Mouse (Mus musculus) left cerebral cortex, postnatal 25 days (tissue): ENCODE data around the gene Gm37240. TPM values are rescaled to one million over a fixed set of nuclear protein-coding genes. Genes with fewer than 3 reads are reported as not detected.

ENCODE experiments used
- DNase-seq, 2 experiments: peaks; one replicate each; pipeline ENCODE4 v3.0.0; 2022; ENCODE audit warnings: low spot score in 2 of 2, mixed read lengths in 1 of 2
- intact Hi-C: fragments of 180-260 bp; cut with DNase I; formaldehyde crosslinking; loops from one replicate; pipeline ENCODE4 v1.15.1; 2025
- total RNA-seq, 2 experiments: library from RNA; stranded (reverse); gene quantifications; 2 replicates each; pipeline ENCODE4 v1.2.3; 2021

The Gm37240 gene
- total RNA-seq, 2 experiments from 2014 or later: 0.69 to 2.2 TPM

- peak; percentile 63 to 94 for DNase-seq
- intact Hi-C loops: loop anchor here (1.0 to 10.0 kb wide), 5 partner anchors 25 to 645 kb away; partner anchors contain the start of gene Gatb
Measured at GRCm38 (mm10) chr3:85020137-85020536, 867.2 kb downstream of the Gm37240 start.

- DNase-seq: peak; percentile 76 to 93
- intact Hi-C loops: loop anchor here (1.0 kb wide), 1 partner anchor 30 kb away; no protein-coding TSS in a partner anchor
Measured at GRCm38 (mm10) chr3:85015667-85016066, 871.7 kb downstream of the Gm37240 start.

GRCm38 (mm10) chr3:85012889-85013288 lies 874.4 kb downstream of the Gm37240 start:
- intact Hi-C loops: no loop called here
- no peak for DNase-seq

DNA sequence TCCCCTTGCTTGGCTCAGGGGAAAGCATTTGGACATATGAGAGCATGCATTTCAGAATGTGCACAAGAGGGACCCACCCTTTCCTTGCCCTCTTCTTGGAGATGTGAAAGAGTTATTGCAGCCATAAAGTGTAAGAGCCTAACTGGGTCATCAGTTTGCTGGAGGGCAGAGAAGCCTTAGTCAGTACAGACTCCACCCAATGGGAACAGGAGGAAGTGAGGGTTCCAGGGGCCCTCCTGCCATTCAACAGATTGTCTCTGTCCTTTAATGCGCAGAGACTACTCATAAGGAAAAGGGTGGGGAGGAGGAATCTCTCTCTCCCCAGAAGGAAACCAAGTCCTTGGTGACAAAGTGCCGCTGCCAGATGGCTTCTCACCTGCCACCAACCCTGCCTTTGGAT lies 882.1 kb downstream of the Gm37240 start:
- no peak for DNase-seq
- intact Hi-C loops: no loop called here

DNA sequence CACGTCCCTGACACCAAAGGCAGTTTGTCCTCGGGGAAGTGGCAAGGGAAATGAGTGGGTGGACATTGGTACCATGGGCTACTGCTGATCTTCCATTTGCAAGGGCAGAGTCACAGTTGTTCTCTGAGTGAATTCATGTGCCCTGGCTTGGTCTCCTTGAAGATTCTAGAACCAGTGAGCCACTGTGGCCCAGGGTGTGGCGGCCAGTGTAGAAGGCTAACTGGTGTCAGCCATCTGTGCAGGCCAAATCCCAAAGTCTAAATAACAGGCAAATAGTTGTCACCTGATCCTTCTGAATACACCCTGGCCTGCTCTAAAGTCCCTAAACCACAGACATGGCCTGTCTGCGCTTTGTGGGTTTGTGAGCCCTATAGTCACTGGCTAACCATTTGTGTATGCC lies 898.4 kb downstream of the Gm37240 start:
- intact Hi-C loops: loop anchor here (10.0 kb wide), 1 partner anchor 326 kb away; no protein-coding TSS in a partner anchor
- no peak for DNase-seq

DNA sequence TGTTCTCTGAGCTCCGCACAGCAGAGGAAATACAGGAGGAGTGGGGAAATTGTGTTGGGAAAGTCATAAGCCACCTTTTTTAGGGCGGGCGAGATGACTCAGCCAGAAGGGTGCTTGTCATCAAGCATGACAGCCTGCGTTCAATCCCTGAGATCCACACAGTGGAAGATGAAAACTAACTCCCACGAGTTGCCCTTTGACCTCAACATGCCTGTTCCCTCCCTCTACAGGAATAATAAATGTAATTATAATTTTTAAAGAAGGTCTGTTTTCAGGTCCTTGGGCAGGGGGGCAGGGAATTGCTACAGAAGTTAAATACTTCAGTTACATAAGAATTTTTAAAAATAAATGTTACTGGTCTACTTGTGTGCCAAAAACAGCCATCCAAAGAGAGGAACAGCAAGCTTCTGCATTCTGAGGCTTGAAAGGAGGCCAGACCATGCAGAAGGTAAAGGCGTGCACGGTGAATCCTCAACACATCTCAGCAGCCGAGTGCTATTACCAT lies 902.1 kb downstream of the Gm37240 start:
- intact Hi-C loops: loop anchor here (1.0 to 10.0 kb wide), 5 partner anchors 30 to 330 kb away; no protein-coding TSS in a partner anchor
- DNase-seq: peak; percentile 78 to 95

- intact Hi-C loops: loop anchor here (5.0 to 10.0 kb wide), 2 partner anchors 205 to 332 kb away; no protein-coding TSS in a partner anchor
- DNase-seq: no peak
Measured at GRCm38 (mm10) chr3:84982688-84983087, 904.6 kb downstream of the Gm37240 start.

GRCm38 (mm10) chr3:84980158-84980557 lies 907.2 kb downstream of the Gm37240 start:
- no peak for DNase-seq
- intact Hi-C loops: loop anchor here (5.0 to 10.0 kb wide), 2 partner anchors 207 to 335 kb away; no protein-coding TSS in a partner anchor

- intact Hi-C loops: no loop called here
- no peak for DNase-seq
Measured at GRCm38 (mm10) chr3:84978676-84979075, 908.6 kb downstream of the Gm37240 start.

- DNase-seq: peak in 1 of 2 experiments; percentile 14
- intact Hi-C loops: no loop called here
Measured at GRCm38 (mm10) chr3:84974193-84974592, 913.1 kb downstream of the Gm37240 start.

GRCm38 (mm10) chr3:84972881-84973280 lies 914.4 kb downstream of the Gm37240 start:
- intact Hi-C loops: no loop called here
- DNase-seq: peak in 1 of 2 experiments; percentile 19

DNA sequence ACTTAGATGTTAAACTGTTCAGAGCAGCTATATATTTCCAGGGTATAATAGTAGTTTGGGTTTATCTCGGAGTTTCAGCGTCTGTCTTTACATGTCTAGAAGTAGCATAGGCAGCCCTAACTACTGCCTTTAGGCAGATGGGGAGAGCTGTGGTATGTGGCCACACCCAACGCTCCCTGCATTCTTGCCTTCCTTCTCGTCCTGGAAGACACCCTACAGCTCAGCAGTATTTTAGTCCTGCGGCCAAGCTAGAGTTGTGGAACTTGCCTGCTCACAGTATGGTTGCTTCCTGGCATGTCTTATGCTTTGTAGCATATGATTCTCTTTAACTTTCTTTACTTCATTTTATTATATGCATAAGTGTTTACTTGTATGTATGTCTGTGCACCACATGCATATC lies 915.8 kb downstream of the Gm37240 start:
- intact Hi-C loops: no loop called here
- DNase-seq: no peak

DNA sequence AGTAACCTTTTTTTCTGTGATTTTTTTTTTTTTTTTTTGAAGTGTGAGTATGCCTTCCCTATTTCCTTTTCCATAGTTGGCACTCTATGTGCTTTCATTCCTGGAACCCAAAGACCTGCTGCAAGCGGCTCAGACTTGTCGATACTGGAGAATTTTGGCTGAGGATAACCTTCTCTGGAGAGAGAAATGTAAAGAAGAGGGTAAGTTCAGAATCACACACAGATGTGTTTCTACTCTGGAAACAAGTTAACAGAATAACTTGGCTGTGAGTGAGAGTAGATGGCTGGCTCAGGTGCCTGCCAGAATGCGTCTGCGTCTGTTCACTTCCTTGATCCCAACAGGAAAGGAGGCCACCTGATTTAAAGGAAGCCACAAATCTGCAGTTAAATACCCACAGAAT lies 920.0 kb downstream of the Gm37240 start:
- intact Hi-C loops: no loop called here
- DNase-seq: peak in 1 of 2 experiments; percentile 19

- intact Hi-C loops: no loop called here
Measured at GRCm38 (mm10) chr3:84965156-84965555, 922.2 kb downstream of the Gm37240 start.

GRCm38 (mm10) chr3:84955857-84956256 lies 931.5 kb downstream of the Gm37240 start:
- intact Hi-C loops: no loop called here
- DNase-seq: no peak

More at GRCm38 (mm10) chr3:84965156-84965555, 922.2 kb downstream of the Gm37240 start:
- DNase-seq: no peak

- DNase-seq: no peak
- intact Hi-C loops: no loop called here
Measured at GRCm38 (mm10) chr3:84955011-84955775, 932.1 kb downstream of the Gm37240 start.

- intact Hi-C loops: loop anchor here (1.0 to 5.0 kb wide), 2 partner anchors 417 to 620 kb away; partner anchors contain the start of gene Gatb
- no peak for DNase-seq
Measured at GRCm38 (mm10) chr3:84952585-84953187, 934.6 kb downstream of the Gm37240 start.

DNA sequence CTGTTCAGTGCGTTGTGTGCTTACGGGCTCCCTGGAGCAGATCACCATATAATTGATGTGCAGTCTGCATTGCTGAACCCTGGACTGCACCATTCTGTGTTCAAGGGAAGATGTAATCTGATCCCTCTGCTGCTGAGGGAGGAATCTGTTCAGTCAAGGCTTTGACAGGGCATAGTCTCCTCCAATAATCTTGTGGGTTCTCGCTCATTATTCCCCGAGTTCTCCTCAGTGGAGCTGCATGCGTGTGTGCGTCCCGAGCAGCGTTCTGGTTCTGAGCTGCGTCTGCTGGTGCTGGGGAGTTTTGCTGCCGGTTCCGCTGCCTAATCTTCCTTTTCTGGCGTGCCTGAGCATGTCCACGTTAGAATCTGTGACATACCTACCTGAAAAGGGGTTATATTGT lies 935.2 kb downstream of the Gm37240 start:
- peak; percentile 75 to 90 for DNase-seq
- intact Hi-C loops: loop anchor here (1.0 to 5.0 kb wide), 2 partner anchors 417 to 620 kb away; partner anchors contain the start of gene Gatb

- intact Hi-C loops: loop anchor here (1.0 to 5.0 kb wide), 2 partner anchors 418 to 621 kb away; partner anchors contain the start of gene Gatb
- DNase-seq: no peak
Measured at GRCm38 (mm10) chr3:84951698-84952097, 935.6 kb downstream of the Gm37240 start.

- intact Hi-C loops: no loop called here
- DNase-seq: no peak
Measured at GRCm38 (mm10) chr3:84949387-84949786, 937.9 kb downstream of the Gm37240 start.
